Mouse (Mus musculus) liver, embryonic 18 days (tissue): Measurements from ENCODE around the gene Dnajb12. TPM values are rescaled to one million over a fixed set of nuclear protein-coding genes. Genes with fewer than 3 reads are reported as not detected.

ENCODE experiments used
- polyA plus RNA-seq: library from polyadenylated mRNA; depleted of rRNA; stranded (reverse); fragments of >200 nt; gene quantifications from 2 replicates; pipeline ENCODE4 v1.2.3, GENCODE M21; 2012; rRNA removed

Gene Dnajb12
- 15.6 and 17.2 TPM in 2 replicates for polyA plus RNA-seq

GRCm38 (mm10) chr10:59879255-59880028, at the start of gene Dnajb12:
Dnajb12 (plus strand) TSS chr10:59879556.

Other genes with a start within 250 kb of the Dnajb12 start
- gene Micu1, start 177.1 kb upstream of the Dnajb12 start, polyA plus RNA-seq: 25.4 and 25.9 TPM in 2 replicates
- 12.2 and 14.3 TPM in 2 replicates for gene Ddit4, start 72.3 kb downstream of the Dnajb12 start, polyA plus RNA-seq
- gene Ascc1, start 123.2 kb downstream of the Dnajb12 start, polyA plus RNA-seq: 11.7 and 12.3 TPM in 2 replicates
- 25.9 and 29.4 TPM in 2 replicates for gene Anapc16, start 123.6 kb downstream of the Dnajb12 start, polyA plus RNA-seq
- gene Spock2, start 226.7 kb downstream of the Dnajb12 start, polyA plus RNA-seq: 0.14 and 0.19 TPM in 2 replicates